Mouse (Mus musculus): ENCODE results near the gene Grn.
"Not testable (repeated sequence)": the region's sequence is repeated elsewhere in the genome, so short reads cannot be mapped to it uniquely, and the experiment has no call there.

The Grn gene

DNA sequence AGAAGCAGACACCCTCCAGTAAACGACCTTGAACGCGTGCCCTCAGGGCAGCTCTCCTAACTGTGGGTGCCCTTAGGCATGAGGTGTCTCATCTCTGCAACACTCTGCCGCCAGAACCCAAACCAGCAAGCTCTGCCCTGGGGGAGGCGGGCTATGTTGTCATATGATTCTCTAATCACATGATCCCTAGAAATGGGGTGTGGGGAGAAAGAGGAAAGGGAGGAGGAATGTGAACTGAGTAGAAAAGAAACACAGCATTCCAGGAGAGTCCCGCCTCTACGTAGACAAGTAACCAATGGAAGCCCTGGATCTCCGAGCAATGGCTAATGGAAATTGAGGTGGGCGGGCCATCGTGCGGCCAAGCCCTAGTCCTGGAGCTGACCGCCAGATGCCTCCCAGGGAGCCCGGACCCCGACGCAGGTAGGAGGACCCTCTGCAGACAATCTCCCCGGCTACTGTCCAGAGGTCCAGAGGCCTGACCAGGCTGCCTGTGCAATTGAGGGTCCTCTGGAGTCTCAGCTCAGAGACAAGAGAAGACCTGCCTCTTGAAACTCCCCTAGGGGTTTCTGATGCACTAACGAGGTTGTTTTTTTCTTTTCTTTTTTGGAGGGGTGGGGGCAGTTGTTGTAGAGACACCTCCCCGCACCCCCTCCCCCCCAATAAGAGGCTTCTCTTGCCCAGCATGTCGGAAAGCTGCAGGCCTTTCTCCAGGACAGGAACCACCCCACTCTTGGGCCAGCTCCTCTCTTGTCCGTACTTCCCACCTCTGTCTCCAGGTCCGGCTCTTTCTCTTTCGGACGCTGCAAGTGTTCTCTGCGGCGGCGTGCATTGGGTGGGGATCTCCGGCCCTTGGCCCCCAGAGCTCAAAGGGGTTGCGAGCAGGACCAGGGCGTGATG, at the start of gene Grn:
Grn (plus strand) TSS at position 195 of the 897 bp plus-strand sequence.
- DNase-seq (ENCODE audit: low read depth), result peak; percentile 98

DNA sequence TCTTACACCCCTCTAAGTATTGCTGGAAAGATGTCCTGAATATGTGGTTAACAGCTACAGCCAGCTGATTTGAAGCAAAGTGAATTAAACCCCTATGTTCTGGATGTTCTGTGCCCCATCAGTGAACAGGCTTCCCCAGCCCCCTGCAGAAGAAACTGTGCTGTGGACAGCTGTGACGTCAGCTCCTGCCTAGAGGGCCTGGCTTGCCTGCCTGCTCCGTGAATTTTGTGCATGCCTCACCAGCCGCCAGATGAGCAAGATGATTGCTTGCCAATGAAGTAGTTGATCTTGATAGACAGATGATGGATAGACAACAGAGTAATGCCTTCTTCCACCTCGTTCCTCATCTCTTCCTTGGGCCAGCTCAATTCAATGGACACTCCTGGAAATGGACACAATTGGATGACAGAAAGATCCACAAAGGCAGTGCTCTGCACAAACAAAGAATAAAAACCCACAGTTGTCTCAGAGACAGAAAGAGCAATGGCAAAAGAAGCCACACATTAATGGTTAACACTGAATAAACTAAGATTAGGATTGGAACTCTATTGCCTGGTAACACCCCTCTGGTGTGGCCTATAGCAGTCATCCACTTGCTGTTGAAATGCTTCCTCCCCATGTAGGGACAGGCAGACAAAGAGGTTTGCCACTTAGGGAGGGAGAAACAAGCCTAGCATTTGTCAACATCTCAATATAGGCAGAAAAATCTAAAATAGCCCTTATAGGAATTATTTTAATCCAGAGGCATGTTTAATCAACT, 48.6 kb upstream of the Grn start:
- no peak for DNase-seq (ENCODE audit: low read depth)

DNA sequence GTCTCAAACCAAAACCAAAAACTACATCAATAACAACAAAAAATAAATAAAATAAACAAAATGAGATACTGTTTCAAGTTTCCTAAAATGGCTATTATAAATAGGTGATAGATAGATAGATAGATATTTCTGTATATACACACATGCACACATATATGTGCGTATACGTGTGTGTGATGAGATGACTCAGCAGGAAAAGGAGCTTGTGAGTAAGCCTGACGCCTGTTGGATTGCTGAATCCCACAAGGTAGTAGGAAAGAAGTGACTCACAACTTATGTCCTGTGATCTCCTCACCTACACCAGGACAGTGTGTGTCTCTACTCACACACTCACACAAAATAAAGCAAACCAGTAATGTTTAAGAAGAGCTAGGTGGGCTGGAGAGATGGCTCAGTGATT, 47.3 kb upstream of the Grn start:
- peak; percentile 74 for DNase-seq (ENCODE audit: low read depth)

DNA sequence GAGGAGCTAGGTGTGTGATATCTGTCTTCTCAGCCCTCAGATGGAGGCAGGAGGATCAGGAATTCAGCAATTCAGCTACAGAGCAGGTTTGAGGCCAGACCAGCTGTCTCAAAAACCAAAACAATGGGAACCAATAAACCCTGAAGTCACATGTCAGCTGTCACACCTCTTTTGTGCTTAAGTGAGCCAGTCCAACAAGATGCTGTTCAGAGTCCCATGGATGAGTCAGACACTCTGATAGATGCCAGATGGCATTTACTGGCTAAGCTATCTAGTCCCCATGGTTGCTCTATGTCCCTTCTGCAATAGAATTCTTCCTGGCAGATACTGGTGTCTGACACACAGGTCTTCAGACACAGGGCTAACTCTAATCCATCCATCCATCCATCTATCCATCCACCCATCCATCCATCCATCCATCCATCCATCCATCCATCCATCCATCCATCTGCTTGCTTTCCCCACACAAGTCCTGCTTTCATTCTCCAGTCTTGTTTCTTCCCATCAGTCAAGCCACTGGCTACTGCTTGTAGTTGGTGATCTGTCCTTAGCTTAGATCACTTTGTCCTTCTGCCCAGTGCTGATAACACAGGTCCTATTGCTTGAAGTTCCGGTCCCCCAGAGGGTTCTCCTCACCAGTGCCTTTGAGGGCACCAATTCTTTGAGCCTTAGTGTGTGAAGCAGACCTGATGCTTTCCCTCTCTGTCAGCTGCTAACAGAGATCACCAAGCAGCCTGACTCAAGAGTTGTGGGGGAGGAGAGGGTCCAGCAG, 46.6 kb upstream of the Grn start:
- DNase-seq (ENCODE audit: low read depth), result peak; percentile 27

DNA sequence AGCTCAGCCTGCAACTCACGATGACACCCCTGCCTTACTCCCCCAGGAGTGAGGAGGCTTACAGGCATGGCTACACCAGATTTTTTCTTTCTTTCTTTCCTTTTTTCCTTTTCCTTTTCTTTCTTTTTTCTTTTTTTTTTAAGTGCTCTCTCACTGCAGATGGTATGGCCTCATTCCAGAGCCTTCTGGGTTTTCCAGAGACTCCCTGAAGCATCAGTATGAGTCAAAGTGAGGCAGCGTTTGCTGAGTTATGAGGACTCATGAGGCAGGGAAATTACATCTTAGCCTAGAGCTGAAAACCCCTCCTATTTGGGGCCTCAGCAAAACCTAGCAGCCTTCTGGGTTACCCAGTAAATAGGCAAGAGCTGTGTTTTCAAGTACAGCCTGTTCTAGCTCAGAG, 45.7 kb upstream of the Grn start:
- DNase-seq (ENCODE audit: low read depth), result no peak

DNA sequence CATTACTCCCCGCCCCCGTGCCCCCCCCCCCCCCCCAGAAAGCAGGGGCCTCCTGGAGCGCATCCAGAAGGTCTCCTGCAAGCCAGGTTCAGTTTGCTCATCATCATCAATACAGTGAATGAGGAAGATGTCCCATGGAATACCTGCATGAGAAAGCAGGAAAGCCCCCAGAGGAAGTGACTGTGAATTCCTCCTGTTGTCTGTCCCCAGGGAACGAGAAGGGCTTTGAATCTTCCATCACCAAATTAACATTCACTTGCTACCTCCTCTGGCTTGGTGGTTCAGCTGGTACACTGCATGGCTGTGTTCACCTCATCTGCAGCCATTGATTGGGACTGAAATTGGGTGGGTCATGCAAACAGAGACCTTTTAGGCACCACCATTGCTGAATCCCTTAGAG, 45.0 kb upstream of the Grn start:
- DNase-seq (ENCODE audit: low read depth), result no peak

DNA sequence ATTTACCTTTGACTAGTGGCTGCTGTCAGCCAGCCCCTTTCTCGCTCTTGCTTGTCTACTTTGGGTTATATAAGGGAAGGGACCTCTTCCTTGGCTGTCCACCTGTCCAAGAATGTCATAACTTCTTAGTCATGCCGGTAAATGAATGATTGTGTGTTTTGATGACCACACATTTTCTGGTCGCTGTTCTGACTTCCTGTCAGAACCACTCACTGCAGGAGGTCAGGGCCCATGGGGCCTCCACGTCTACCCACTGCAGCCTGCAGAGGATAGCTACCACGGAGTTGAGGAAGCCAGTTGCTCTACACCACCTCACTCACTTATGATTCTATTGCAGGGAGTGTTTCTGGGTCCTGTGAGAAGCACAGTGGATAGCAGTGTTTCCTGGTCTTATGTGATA, 44.0 kb upstream of the Grn start:
- DNase-seq (ENCODE audit: low read depth), result peak; percentile 68

DNA sequence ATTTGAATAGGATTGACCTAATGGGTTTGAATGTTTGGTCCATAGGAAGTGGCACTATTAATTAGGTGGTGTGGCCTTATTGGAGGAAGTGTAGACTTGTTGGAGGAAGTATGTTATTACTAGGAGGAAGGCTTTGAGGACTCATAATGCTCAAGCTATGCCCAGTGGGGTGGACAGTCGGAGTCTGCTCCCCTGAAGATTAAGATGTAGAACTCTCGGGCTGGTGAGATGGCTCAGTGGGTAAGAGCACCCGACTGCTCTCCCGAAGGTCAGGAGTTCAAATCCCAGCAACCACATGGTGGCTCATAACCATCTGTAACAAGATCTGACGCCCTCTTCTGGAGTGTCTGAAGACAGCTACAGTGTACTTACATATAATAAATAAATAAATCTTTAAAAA, 40.7 kb upstream of the Grn start:
- DNase-seq (ENCODE audit: low read depth), result not testable (repeated sequence)

DNA sequence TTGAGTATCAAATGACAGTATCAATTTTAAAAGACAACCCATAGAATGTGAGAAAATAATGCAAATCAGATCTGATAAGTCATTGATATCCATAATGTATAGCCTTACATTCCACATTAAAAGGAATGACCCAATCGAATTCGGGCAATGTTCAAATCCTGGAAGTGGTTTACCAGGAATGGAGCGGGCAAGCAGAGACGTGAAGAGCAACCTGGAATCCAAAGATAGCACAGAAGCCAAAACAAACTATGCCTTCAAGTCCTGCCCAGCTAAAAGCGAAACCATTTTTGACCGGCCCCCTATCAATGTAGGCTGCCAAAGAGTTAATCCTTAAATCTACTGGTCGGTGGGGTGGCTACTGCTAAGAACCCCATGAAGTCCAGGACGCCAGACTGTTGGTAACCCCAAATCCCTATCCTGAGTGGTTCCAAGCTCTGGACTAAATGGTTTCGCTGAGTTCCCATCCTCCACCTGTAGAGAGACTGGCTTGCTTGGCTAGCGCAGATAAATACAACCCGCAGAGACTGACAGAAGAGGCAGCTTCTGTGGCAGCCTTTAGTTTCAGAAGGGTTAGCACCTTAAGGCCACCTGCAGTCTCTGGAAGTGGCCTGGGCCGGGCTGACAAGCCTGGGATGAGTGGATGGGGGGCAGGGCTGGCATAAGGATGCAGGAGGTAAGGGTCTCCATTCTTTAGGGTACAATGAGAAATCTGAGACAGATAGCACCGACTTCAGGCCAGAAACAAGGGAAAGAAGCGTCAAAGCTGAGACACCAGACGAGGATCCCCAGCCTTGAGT, 37.5 kb upstream of the Grn start:
- DNase-seq (ENCODE audit: low read depth), result no peak

DNA sequence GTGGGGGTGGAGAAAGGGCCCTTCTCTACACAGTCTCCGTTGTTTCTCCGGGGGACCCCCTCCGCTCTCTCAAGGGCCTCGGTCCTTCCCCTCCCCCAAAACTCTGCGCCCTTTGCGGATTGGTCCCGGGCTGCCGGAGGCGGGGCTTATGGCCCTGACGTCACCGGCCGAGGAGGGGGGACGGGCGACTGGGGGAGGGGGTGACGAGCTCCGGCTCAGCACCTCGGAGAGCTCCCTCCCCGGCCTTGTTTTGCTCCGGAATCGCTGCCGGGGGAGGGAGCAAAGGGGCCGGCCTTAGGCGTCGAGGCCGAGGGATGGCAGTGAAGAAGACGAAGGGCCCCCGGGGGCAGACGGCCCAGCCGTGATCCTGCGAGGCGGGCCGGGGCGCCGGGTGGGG, 36.9 kb upstream of the Grn start, which contains the start of gene Rundc3a:
Rundc3a (plus strand) TSS at position 166 of the 397 bp plus-strand sequence.
- no peak for DNase-seq (ENCODE audit: low read depth)

DNA sequence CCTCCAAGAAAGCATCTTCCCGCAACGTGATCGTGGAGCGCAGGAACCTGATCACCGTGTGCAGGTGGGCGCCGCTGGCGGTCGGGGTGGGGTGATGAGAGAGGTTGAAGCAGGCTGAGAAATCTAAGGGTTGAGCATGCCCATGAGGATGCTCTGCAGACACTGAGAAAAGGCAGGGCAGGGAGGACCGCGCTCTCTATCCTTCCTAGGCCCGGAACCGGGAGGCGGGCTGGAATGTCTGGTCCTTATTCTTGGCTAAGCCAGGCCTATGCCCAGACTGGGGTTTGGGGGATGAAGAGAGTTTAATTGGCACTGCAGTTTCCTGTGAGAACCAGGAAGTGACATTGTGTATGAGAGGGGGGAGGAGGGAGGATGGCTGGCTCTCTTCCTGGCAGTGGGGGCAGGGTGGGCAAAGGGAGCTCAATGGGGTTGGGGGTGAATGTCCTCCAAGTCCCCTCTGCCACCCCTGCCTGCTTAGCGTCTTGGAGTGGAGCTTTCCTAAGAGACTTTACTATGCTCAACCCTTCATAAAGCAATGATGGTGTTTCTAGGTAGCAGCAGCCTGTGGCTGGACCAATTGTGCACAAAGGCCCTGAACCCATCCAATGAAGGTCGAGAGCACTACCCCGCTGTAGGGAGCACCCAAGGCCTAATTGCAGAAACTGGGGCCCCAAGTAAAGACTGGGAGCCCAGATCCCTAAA, 36.2 kb upstream of the Grn start:
- no peak for DNase-seq (ENCODE audit: low read depth)

DNA sequence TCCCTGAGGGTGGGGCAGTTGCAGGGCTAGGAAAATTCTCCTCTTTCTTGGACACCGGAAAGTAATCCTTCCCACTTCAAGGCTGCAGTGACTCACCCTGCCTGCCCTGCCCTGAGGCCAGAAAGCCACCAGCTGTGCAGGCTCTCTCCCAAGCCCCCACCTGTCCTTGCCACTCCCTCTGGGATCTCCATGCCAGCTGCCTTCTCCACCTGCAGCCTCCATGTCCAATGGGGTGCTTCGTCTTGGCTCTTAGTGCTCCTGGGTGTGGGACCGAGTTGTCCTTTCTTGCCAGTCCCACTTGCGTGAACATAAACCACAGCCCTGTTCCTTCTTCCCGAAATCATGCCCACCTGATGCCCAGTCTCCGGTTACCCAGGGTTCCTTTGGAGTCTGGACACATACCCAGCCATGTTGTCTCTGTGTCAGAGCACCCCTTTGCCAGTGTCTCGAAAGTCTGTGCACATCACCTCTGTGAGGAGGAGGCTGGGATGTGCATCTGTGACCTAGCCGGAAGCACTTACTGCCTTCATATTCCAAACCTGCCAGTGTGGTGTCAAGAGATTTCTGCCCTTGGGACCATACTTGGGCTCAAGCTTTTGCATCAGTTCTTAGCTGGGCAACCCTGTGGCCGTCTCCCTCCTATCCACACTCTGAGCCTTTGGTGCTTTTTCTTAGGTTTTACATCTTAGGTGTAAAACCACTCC, 35.5 kb upstream of the Grn start:
- DNase-seq (ENCODE audit: low read depth), result no peak

DNA sequence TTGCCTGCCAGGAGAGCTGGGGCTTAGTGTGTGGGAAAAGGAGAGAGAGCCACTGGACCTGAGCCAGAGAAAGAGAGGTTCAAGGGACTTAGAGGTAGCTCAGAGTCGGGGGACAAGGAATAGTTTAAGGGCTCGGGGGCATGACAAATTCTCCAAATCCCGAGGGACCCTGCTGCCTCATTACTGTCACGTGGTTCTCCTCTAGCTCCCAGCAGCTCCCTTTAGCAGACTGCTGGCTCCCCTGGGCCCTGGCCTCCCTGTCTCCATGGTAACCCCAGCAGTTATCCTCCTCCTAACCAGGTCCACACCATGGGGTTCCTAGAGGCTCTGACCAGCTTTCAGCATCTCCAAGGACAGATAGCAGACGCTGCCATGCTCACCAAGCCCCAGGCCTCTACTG, 34.9 kb upstream of the Grn start:
- no peak for DNase-seq (ENCODE audit: low read depth)

DNA sequence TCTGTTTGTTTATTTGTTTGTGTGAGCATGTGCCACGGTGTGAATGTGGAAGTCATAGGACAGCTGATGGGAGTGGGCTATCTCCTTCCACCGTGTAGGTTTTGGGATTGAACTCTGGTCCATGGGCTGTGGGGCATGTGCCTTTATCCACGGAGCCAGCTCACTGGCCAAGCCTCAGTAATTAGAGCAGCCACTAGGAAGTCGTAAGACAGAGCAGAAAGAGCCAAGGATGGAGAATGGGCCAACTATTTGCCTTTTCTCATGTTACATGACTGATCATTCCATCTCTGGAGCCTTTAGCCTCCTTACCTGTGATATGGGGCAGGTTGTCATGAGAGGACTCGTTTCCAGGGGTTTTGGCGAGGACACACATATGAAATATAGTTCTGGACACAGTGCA, 33.9 kb upstream of the Grn start:
- no peak for DNase-seq (ENCODE audit: low read depth)

DNA sequence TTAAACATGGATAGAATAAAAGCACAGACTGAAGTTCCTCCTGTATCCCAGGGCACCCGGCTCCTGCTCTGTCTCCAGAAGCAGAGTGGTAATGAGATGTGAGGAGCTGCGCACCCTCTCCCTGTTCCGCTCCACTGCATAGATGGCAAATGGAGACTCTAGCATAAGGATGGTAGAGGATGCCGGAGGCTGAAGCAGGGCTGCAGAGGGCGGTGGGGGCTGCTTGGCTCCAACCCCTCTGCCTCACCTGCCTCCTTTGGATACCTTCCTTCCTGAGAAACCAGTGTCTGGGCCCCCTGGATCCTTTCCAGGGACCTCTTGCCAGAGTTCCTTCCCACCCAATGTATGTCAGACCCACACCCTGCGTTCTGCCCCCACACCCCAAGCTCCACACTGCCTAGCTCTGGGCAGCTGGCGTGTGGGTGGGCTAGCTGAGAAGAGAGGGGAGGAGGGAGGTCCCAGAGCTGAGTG, 33.4 kb upstream of the Grn start:
- DNase-seq (ENCODE audit: low read depth), result no peak

DNA sequence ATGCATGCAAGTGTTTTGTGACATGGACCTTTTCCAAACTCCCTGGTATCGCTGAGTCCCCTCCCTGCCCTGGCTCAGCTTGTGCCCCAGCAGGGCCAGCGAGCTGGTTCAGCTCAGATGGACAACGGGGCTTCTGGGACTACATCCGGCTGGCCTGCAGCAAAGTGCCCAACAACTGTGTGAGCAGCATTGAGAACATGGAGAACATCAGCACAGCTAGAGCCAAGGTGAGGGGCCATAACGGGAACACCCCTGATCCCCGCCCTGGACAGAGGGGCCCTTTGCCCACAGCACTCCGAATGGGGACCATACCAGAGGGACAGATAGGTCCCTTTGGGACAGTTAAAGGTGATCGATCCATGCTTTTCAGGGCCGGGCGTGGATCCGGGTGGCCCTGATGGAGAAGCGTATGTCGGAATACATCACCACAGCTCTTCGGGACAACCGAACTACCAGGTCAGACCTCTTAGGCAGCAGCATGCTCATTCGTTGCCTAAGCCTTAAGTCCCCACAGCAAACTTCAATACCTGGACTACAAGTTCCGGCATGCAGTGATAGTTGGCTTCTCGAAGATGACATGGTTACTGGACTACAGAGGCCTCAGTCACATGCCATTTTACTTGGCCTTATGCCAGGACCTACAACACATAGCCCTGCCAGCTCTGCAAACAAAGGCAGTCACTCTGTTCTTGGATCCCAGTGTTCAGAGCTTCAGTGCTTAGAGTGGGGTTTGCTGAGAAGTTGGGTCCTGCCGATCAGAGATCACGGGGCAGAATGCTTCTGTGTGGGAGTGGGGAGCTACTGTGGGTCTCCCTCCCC, 31.9 kb upstream of the Grn start:
- peak; percentile 51 for DNase-seq (ENCODE audit: low read depth)

DNA sequence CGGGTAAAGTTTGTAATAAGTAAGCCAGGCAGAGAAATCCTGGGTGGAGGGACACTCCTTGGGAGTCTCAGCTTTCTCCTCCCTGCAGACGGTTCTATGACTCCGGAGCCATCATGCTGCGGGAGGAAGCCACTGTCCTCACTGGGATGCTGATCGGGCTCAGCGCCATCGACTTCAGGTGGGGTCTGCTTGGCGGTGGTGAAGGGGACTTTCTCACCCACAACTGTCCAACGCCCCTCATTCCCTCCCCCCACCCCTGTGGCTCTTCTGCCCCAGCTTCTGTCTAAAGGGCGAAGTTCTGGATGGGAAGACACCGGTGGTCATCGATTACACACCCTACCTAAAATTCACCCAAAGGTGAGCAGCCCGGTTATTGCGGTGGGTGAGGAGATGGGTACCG, 31.0 kb upstream of the Grn start:
- DNase-seq (ENCODE audit: low read depth), result no peak

DNA sequence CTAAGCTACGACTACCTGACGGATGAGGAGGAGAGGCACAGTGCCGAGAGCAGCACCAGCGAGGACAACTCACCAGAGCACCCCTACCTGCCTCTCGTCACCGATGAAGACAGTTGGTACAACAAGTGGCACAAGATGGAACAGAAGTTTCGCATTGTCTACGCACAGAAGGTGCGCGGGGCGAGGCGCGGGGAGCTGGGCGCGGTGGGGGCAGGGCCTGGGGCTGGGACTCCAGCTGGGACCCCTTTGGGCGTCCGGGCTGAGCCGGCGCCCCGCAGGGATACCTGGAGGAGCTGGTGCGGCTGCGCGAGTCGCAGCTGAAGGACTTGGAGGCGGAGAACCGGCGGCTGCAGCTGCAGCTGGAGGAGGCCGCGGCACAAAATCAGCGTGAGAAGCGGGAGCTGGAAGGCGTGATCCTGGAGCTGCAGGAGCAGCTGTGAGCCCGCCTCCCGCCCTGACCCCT, 30.5 kb upstream of the Grn start:
- no peak for DNase-seq (ENCODE audit: low read depth)

DNA sequence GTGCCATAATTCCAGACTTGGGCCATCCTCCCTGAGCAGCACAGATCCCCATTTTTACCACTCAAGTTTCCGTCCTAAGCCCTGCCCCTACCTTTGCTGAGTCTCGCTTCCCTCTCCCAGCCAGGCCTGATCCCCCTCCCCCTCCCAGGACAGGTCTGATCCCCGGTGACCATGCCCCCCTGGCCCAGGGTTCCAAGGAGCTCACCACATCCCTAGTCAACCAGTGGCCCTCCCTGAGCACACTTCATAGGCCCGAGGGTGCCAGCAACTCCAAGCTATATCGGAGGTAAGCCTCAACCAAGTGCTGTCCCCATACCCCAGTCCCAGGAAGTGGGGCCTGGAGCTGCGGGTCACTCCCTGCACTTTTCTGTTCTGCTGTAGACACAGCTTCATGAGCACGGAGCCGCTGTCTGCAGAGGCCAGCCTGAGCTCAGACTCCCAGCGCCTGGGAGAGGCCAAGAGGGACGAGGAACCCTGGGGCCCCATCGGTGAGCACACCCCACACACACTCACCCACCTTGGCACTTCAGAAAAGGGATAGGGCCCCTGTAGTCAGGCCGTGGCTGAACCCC, 29.5 kb upstream of the Grn start:
- DNase-seq (ENCODE audit: low read depth), result no peak

Data from 416B (cell line).